Mouse (Mus musculus) granulocyte monocyte progenitor cell, adult 5-6 weeks (primary cell): ENCODE results near the gene Mixl1. TPM values are rescaled to one million over a fixed set of nuclear protein-coding genes. Genes with fewer than 3 reads are reported as not detected.
A peak's percentile ranks its signal among the peaks of the same experiment; 100 is the strongest.

Experiments
- ATAC-seq: replicated peaks from 2 replicates; pipeline ENCODE4 v1.8.0; 2016; ENCODE audit warnings: mild to moderate bottlenecking, moderate TSS enrichment, inconsistent platforms; ENCODE audit not compliant: poor library complexity, severe bottlenecking
- total RNA-seq, 2 experiments: library from RNA; stranded (forward) in 1 of 2; stranded (reverse) in 1 of 2; fragments of 200-712, 200-1000 nt in 1 of 2; fragments of >200 nt in 1 of 2; fragmentation: Nextera tagmentation in 1 of 2; gene quantifications; 2 replicates each; pipeline ENCODE4 v1.2.3; 2014 to 2017

Gene Mixl1
- total RNA-seq (2014; fragmentation: Nextera tagmentation) (not detected in 2 replicates), total RNA-seq (2017) (not detected in 2 replicates)

- peak; percentile 10; the same call in 1 of the 2 replicates for ATAC-seq
Measured at GRCm38 (mm10) chr1:180696626-180697352, at the start of gene Mixl1. Gene Mixl1 (minus strand): TSS chr1:180697034.

GRCm38 (mm10) chr1:180729231-180729630 lies 32.4 kb upstream of the Mixl1 start:
- no peak for ATAC-seq

GRCm38 (mm10) chr1:180726183-180726582 lies 29.3 kb upstream of the Mixl1 start:
- peak; percentile 23; the same call in 1 of the 2 replicates for ATAC-seq

GRCm38 (mm10) chr1:180725704-180726179 lies 28.9 kb upstream of the Mixl1 start, which contains the start of gene Acbd3:
Gene Acbd3 (plus strand): TSS chr1:180726043.
- ATAC-seq, result peak; percentile 96

GRCm38 (mm10) chr1:180723701-180724238 lies 26.9 kb upstream of the Mixl1 start:
- no peak for ATAC-seq

- ATAC-seq, result no peak
Measured at GRCm38 (mm10) chr1:180722608-180723007, 25.8 kb upstream of the Mixl1 start.

- ATAC-seq, result peak; percentile 86
Measured at GRCm38 (mm10) chr1:180719951-180720689, 23.3 kb upstream of the Mixl1 start.

- ATAC-seq, result no peak
Measured at GRCm38 (mm10) chr1:180719483-180719882, 22.6 kb upstream of the Mixl1 start.

- peak; percentile 83 for ATAC-seq
Measured at GRCm38 (mm10) chr1:180718756-180719155, 21.9 kb upstream of the Mixl1 start.

GRCm38 (mm10) chr1:180708935-180709776 lies 12.3 kb upstream of the Mixl1 start:
- no peak for ATAC-seq

GRCm38 (mm10) chr1:180707813-180708212 lies 11.0 kb upstream of the Mixl1 start:
- ATAC-seq, result no peak

- ATAC-seq, result peak; percentile 67
Measured at GRCm38 (mm10) chr1:180707368-180707767, 10.5 kb upstream of the Mixl1 start.

- no peak for ATAC-seq
Measured at GRCm38 (mm10) chr1:180703400-180703799, 6.6 kb upstream of the Mixl1 start.

GRCm38 (mm10) chr1:180698063-180698462 lies 1.2 kb upstream of the Mixl1 start:
- ATAC-seq, result peak; percentile 89

- ATAC-seq, result no peak
Measured at GRCm38 (mm10) chr1:180691284-180691683, 5.5 kb downstream of the Mixl1 start.

Other genes starting within 250 kb of the Mixl1 start
- gene Stum, start 213.5 kb downstream of the Mixl1 start, total RNA-seq (2014; fragmentation: Nextera tagmentation), result not detected in 2 replicates
- not detected in 2 replicates for gene Stum, start 213.5 kb downstream of the Mixl1 start, total RNA-seq (2017)
- gene Parp1, start 128.1 kb downstream of the Mixl1 start, total RNA-seq (2014; fragmentation: Nextera tagmentation), result 120 and 129 TPM in 2 replicates
- gene Parp1, start 128.1 kb downstream of the Mixl1 start, total RNA-seq (2017), result 173 and 204 TPM in 2 replicates
- gene Lin9, start 55.9 kb downstream of the Mixl1 start, total RNA-seq (2014; fragmentation: Nextera tagmentation), result 21.2 and 30.4 TPM in 2 replicates
- gene Lin9, start 55.9 kb downstream of the Mixl1 start, total RNA-seq (2017), result 28.7 and 39.6 TPM in 2 replicates
- gene Acbd3, start 29.0 kb upstream of the Mixl1 start, total RNA-seq (2014; fragmentation: Nextera tagmentation), result 23.5 and 26.5 TPM in 2 replicates
- gene Acbd3, start 29.0 kb upstream of the Mixl1 start, total RNA-seq (2017), result 40.6 and 44.6 TPM in 2 replicates
- 1,208 and 1,212 TPM in 2 replicates for gene H3f3a, start 116.9 kb upstream of the Mixl1 start, total RNA-seq (2014; fragmentation: Nextera tagmentation)
- 1,574 and 1,754 TPM in 2 replicates for gene H3f3a, start 116.9 kb upstream of the Mixl1 start, total RNA-seq (2017)
- 18.0 and 23.5 TPM in 2 replicates for gene Sde2, start 154.1 kb upstream of the Mixl1 start, total RNA-seq (2014; fragmentation: Nextera tagmentation)
- 29.5 and 29.8 TPM in 2 replicates for gene Sde2, start 154.1 kb upstream of the Mixl1 start, total RNA-seq (2017)
- gene Lefty2, start 196.1 kb upstream of the Mixl1 start, total RNA-seq (2014; fragmentation: Nextera tagmentation), result not detected in 2 replicates
- gene Lefty2, start 196.1 kb upstream of the Mixl1 start, total RNA-seq (2017), result not detected in 2 replicates
- 48.7 and 53.2 TPM in 2 replicates for gene Pycr2, start 207.3 kb upstream of the Mixl1 start, total RNA-seq (2014; fragmentation: Nextera tagmentation)
- 27.8 and 28.4 TPM in 2 replicates for gene Pycr2, start 207.3 kb upstream of the Mixl1 start, total RNA-seq (2017)
- gene Lefty1, start 238.0 kb upstream of the Mixl1 start, total RNA-seq (2014; fragmentation: Nextera tagmentation), result 1.5 TPM in 1 of 2 replicates, not detected in the other
- 0.47 TPM in 1 of 2 replicates, not detected in the other for gene Lefty1, start 238.0 kb upstream of the Mixl1 start, total RNA-seq (2017)
- 29.5 and 36.9 TPM in 2 replicates for gene Tmem63a, start 245.3 kb upstream of the Mixl1 start, total RNA-seq (2014; fragmentation: Nextera tagmentation)
- gene Tmem63a, start 245.3 kb upstream of the Mixl1 start, total RNA-seq (2017), result 14.8 and 16.1 TPM in 2 replicates